Mouse (Mus musculus) small intestine, adult 2 months (tissue): ENCODE data around the gene Ifnar2.

Experiments used
- CTCF ChIP-seq: fragments of 200-500 bp; IDR thresholded peaks from 2 replicates; pipeline ENCODE4 v1.5.1; 2012; ENCODE audit warnings: low read depth, mild to moderate bottlenecking, control low read depth, inconsistent platforms, low read length, moderate library complexity, mixed read lengths; ENCODE audit not compliant: insufficient replicate concordance, insufficient read length; ENCODE audit errors: extremely low read depth
- POLR2A ChIP-seq: fragments of 200-500 bp; IDR thresholded peaks from 2 replicates; pipeline ENCODE4 v1.6.1; 2012; ENCODE audit warnings: low read depth, mild to moderate bottlenecking, control low read depth, inconsistent platforms, low read length, moderate library complexity

- TF ChIP-seq CTCF, result no peak
- TF ChIP-seq POLR2A, result no peak; the same call in 1 of the 2 replicates
Measured at GRCm38 (mm10) chr16:91447512-91447900, 74.9 kb downstream of the Ifnar2 start.
